9 mouse cellular contexts compared by ENCODE assay signal in the genomic region with DNA sequence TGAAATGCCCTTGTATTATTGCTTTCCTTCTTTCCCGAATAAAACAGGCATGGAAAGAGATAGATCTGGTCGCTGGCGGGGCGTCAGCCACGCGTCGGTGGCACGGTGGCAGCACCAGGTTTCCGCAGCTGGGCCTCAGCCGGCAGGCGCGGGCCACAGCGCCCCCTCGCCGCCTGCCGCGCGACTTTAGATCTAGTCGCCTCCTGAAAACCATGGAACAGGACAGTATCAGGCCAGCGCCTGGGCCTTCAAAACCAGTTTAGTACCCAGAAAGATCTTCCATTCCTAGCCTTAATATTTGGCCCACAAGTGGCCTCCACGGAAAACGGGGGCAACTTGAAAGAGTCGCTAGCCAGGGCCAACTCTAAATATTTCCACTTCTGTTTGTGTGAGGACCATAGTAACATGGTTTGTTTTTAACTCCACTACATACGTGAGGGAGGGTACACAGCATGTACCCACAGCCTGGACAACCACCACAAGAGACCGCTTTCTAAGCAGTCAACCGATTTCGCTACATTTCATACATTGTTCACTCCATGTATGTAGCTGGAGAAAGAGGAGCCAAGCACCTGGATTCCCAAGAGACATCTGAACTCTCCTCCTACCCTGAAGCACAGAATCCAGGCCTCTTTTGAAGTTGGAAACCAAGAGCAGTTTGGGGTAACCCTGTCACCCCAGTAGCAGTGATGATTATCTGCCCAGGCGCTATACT. TPM values are rescaled to one million over a fixed set of nuclear protein-coding genes. Genes with fewer than 3 reads are reported as not detected.
A peak's percentile ranks its signal among the peaks of the same experiment; 100 is the strongest.
DNase-seq lines count a peak whose midpoint lies in the region; ATAC-seq lines count a peak whose summit lies in the region.
"Had no signal": no experiment of that assay in that cellular context is flagged by ENCODE, and none has a peak within 500 bp of the region (broad histone marks: within the 10 kb centered on the region; RNA-seq: fewer than 3 reads in every experiment).

No protein-coding gene starts in this region.

- no peaks in the 10 kb centered on the region for H3K36me3 ChIP-seq in megakaryocyte, embryonic 14.5 days (replicated peaks; ENCODE audit: low read length)
- peaks cover 1% of the 10 kb centered on the region; the same call in 1 of the 2 replicates for H3K36me3 ChIP-seq in hindbrain, embryonic 10.5 days
- H3K36me3 ChIP-seq in liver, embryonic 12.5 days, result no peaks in the 10 kb centered on the region

- peaks cover 15% of the 10 kb centered on the region for H3K9me3 ChIP-seq in megakaryocyte, embryonic 14.5 days
- H3K9me3 ChIP-seq in hindbrain, embryonic 10.5 days, result no peaks in the 10 kb centered on the region
- no peaks in the 10 kb centered on the region for H3K9me3 ChIP-seq in liver, embryonic 12.5 days (replicated peaks)

- H3K4me3 ChIP-seq in megakaryocyte, embryonic 14.5 days (replicated peaks), result peak overlapping the region; percentile 84
- peak overlapping the region; percentile 91 for H3K4me3 ChIP-seq in hindbrain, embryonic 10.5 days
- H3K4me3 ChIP-seq in liver, embryonic 12.5 days, result no peak overlapping the region

- H3K27ac ChIP-seq in hindbrain, embryonic 10.5 days, result peak overlapping the region; percentile 37; the same call in 1 of the 2 replicates
- no peak overlapping the region for H3K27ac ChIP-seq in liver, embryonic 12.5 days

- H3K4me2 ChIP-seq in liver, embryonic 12.5 days, result 0 out of 2 replicates have a peak overlapping the region, but pooled peaks have one; percentile 20

- peaks cover 91% of the 10 kb centered on the region for H3K27me3 ChIP-seq in megakaryocyte, embryonic 14.5 days (replicated peaks)
- H3K27me3 ChIP-seq in hindbrain, embryonic 10.5 days (ENCODE audit: insufficient read depth, poor library complexity, severe bottlenecking), result peaks cover 93% of the 10 kb centered on the region
- H3K27me3 ChIP-seq in liver, embryonic 12.5 days (replicated peaks), result peaks cover 96% of the 10 kb centered on the region

- no peak for ATAC-seq in megakaryocyte, adult 5-6 weeks (ENCODE audit: poor library complexity, severe bottlenecking)
- no peak for ATAC-seq in liver, embryonic 12.5 days

- H3K9ac ChIP-seq in liver, embryonic 12.5 days, result no peak overlapping the region

- WGBS in hindbrain, embryonic 10.5 days, result 7% methylated on average over 28 of the region's 28 CpGs
- 7% methylated on average over 28 of the region's 28 CpGs for WGBS in liver, embryonic 12.5 days (ENCODE audit: insufficient replicate concordance)

- peak; percentile 75 for DNase-seq in hindbrain, embryonic 10.5 days (ENCODE audit: low spot score)
- DNase-seq in retina, embryonic 14.5 days (ENCODE audit: low spot score), result peak; percentile 60
- no peak for DNase-seq in MN1 (ENCODE audit: low spot score)
- DNase-seq in layer of hippocampus, adult 18-20 months (ENCODE audit: low spot score in 2 of 2), result no peak
- no peak for DNase-seq in spleen, postnatal 36 days (ENCODE audit: low spot score in 2 of 2)

- peaks cover 34% of the 10 kb centered on the region for H3K4me1 ChIP-seq in megakaryocyte, embryonic 14.5 days
- H3K4me1 ChIP-seq in hindbrain, embryonic 10.5 days (replicated peaks), result peaks cover 75% of the 10 kb centered on the region
- H3K4me1 ChIP-seq in liver, embryonic 12.5 days, result peaks cover 9% of the 10 kb centered on the region; the same call in 1 of the 2 replicates

RNA-seq across cellular contexts. Expression of a gene that starts 3.2 kb away (rescaled TPM):
- polyA plus RNA-seq in megakaryocyte, embryonic 14.5 days (2012; ENCODE audit: insufficient read depth, low replicate concordance), result not detected in 2 replicates
- not detected in 2 replicates for total RNA-seq in megakaryocyte, adult 5-6 weeks (2015)
- not detected in 2 replicates for total RNA-seq in megakaryocyte, adult 5-6 weeks (2017)
- 38.1 and 50.5 TPM in 2 replicates for polyA plus RNA-seq in hindbrain, embryonic 10.5 days (2016; fragmentation: Nextera tagmentation; extraction: Ambion mirVana)
- 0.30 TPM in 1 of 2 replicates, not detected in the other for polyA plus RNA-seq in liver, embryonic 12.5 days (2016; fragmentation: Nextera tagmentation; extraction: Ambion mirVana)
- under 1 TPM in 1 of 2 experiments, not detected in 1; 0.32 TPM for total RNA-seq in layer of hippocampus, adult 18-20 months (2021)
- polyA plus RNA-seq: liver, embryonic 16.5 days had no signal

Comparison
In these comparisons a context has a peak if more than half of its experiments do, and no peak if none do; other contexts are left out.
1. DNase-seq: peak in hindbrain, embryonic 10.5 days (single experiment) and retina, embryonic 14.5 days (single experiment); none in MN1 (single experiment), layer of hippocampus, adult 18-20 months (0 of 2) and spleen, postnatal 36 days (0 of 2).
2. RNA of a gene that starts 3.2 kb away (polyA plus RNA-seq): 38.1 to 50.5 TPM in hindbrain, embryonic 10.5 days; 0.30 TPM in liver, embryonic 12.5 days and not detected in megakaryocyte, embryonic 14.5 days; every median in the first group is over 10 times any median in the second.